Mouse (Mus musculus): ENCODE results near the gene Lin7a.

The Lin7a gene

GRCm38 (mm10) chr10:107449496-107450330 is 178.2 kb downstream of the Lin7a start:
- no peak for DNase-seq (ENCODE audit: low spot score in 2 of 2)

DNA sequence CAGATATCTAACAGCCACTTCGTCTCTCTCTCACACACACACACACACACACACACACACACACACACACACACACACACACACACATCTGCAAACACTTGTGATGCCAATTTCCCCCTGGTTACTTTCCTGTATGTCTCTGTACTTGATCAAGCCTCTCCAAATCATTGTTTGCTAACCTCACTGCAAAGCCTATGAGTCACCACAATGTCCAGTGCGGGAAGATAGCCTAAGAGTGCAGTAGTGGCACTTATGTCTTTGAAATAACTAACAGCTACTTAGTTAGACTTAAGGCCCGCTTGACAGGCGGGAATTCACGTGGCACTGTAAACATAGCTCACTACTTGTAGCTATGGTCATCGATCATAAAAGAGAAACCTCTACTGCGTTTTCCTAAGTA is 196.3 kb downstream of the Lin7a start:
- DNase-seq (ENCODE audit: low spot score in 2 of 2) = no peak

All from right cerebral cortex, postnatal 36 days (tissue).